Mouse (Mus musculus) urinary bladder, postnatal 0 days (tissue): ENCODE measurements around the gene Gins3. TPM values are rescaled to one million over a fixed set of nuclear protein-coding genes. Genes with fewer than 3 reads are reported as not detected.

ENCODE experiments used
- polyA plus RNA-seq: library from polyadenylated mRNA; unstranded; fragments of >200 nt; fragmentation: Nextera tagmentation; extraction: Ambion mirVana; gene quantifications from 2 replicates; pipeline ENCODE4 v1.2.1, GENCODE M21; 2015

Gene Gins3
- polyA plus RNA-seq = 4.9 and 6.5 TPM in 2 replicates

GRCm38 (mm10) chr8:95633262-95634062 is at the start of gene Gins3:
Gene Gins3, plus strand, starts transcription at chr8:95633453.

GRCm38 (mm10) chr8:95676631-95677030 is 43.4 kb downstream of the Gins3 start, which contains the start of gene Ndrg4:
Gene Ndrg4, plus strand, starts transcription at chr8:95676980.

Other genes with a start within 250 kb of the Gins3 start
- 64.7 and 65.2 TPM in 2 replicates for gene Cfap20, start 198.6 kb upstream of the Gins3 start, polyA plus RNA-seq
- gene Csnk2a2, start 143.4 kb upstream of the Gins3 start, polyA plus RNA-seq = 5.8 and 7.1 TPM in 2 replicates
- gene Ccdc113, start 99.4 kb upstream of the Gins3 start, polyA plus RNA-seq = 0.39 and 0.45 TPM in 2 replicates
- gene Prss54, start 57.1 kb upstream of the Gins3 start, polyA plus RNA-seq = not detected in 2 replicates
- gene Ndrg4, start 43.5 kb downstream of the Gins3 start, polyA plus RNA-seq = 17.6 and 25.0 TPM in 2 replicates
- 14.0 and 17.8 TPM in 2 replicates for gene Setd6, start 82.4 kb downstream of the Gins3 start, polyA plus RNA-seq
- gene Cnot1, start 174.0 kb downstream of the Gins3 start, polyA plus RNA-seq = 19.4 and 20.9 TPM in 2 replicates
- 310 and 377 TPM in 2 replicates for gene Sap18b, start 191.9 kb downstream of the Gins3 start, polyA plus RNA-seq
- gene Slc38a7, start 220.1 kb downstream of the Gins3 start, polyA plus RNA-seq = 11.8 and 12.5 TPM in 2 replicates